Mouse (Mus musculus): Measurements from ENCODE around the gene Olfr157.

DNA sequence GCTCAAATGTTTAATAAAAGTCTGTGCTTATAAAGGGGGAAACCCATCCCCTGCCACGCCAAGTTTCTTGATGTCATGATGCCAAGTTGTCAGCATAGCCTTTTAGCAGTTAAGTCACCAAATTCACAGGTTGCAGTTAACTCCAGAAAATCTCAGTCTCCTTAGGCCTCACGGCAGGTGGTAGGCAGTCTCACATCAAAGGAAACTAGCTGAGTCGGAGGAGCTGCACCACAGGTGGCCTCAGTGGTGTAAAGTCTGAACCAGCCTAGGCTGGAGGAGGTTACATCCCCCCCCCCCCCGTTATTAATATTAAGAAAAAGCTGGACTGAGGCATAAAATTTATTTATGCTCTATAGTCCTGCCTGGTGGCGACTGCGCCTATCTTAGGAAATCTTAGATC is 44.7 kb downstream of the Olfr157 start:
- TF ChIP-seq POLR2A (IDR thresholded peaks at IDR 0.05; ENCODE audit: borderline replicate concordance, control insufficient read depth, low read depth, low read length) (no peak), CTCF (IDR thresholded peaks at IDR 0.05; ENCODE audit: control insufficient read depth, insufficient read depth, low read length) (no peak)
